Mouse (Mus musculus): ENCODE results near the gene Tex16. TPM values are rescaled to one million over a fixed set of nuclear protein-coding genes. Genes with fewer than 3 reads are reported as not detected.

The Tex16 gene
- not detected for total RNA-seq (2021)

- intact Hi-C loops (cut with DNase I): no loop called here
- no peak for DNase-seq
These were observed at the start of gene Tex16 for GRCm38 (mm10) chrX:112010707-112011106. TSS of gene Tex16 (plus strand) at chrX:112011007.

- intact Hi-C loops (cut with DNase I): no loop called here
- no peak for DNase-seq
These were observed 11.1 kb upstream of the Tex16 start for GRCm38 (mm10) chrX:111999661-112000060.

Other genes starting within 250 kb of the Tex16 start
- gene Gm45194, start 119.6 kb upstream of the Tex16 start, total RNA-seq (2021): not detected
- not detected for gene 4933403O08Rik, start 228.0 kb downstream of the Tex16 start, total RNA-seq (2021)

All from heart, postnatal 36 days (tissue).